Mouse (Mus musculus): ENCODE measurements at regions not wholly inside any gene's neighbourhood (a gene's known extent, or its start where the extent isn't known, plus 50 kb on each side); places are given as distances from the start of the nearest gene placed in this dataset.

GRCm38 (mm10) chr4:131261236-131261635 lies 317.1 kb downstream of the Matn1 start:
- no peak for DNase-seq (ENCODE audit: low read depth in 2 of 2, low spot score in 2 of 2)

- DNase-seq (ENCODE audit: low read depth in 2 of 2, low spot score in 2 of 2), result no peak
Observed at GRCm38 (mm10) chr4:131262909-131263308, 318.7 kb downstream of the Matn1 start.

DNA sequence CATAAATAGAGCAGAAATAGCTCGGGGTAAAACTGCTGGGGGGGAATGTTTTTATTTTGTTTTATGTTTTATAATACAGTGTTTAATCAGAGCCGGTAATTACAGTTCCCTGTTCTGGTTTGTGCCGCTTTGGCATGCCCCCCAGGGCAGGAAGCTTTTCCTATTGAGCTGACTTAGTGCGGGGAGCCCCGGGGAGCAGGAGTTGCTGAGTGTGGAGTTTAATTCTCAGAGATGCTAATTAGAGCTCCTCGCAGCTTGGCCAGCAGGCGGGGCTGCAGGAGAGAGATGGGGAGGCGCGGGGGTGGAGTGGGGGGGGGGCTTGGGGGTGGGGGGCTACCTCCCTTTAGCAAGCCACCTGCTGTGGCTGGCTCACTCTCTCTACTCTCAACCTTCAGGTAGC lies 322.6 kb downstream of the Matn1 start:
- no peak for DNase-seq (ENCODE audit: low read depth in 2 of 2, low spot score in 2 of 2)

- no peak for DNase-seq (ENCODE audit: low read depth in 2 of 2, low spot score in 2 of 2)
Observed at GRCm38 (mm10) chr4:131267760-131268159, 323.6 kb downstream of the Matn1 start.

DNA sequence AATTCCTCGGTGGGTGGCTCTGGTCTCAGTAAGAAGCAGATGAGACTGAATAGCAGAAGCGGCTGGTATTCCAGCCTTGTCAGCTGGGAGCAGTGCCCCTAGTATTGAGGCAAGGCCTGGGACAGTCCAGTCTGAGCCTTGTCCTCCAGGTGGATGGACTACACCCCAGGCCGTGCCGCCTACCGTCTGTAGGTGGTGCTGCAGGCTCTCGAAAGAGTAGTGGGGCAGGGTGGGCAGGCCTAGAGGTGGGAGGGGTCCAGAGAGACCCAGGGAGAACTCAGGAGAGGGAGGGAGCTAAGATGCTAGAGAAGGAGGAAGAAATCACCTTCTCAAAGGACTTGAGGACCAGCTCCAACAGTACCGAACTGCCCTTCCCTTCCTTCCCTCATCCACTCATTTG lies 326.0 kb downstream of the Matn1 start:
- no peak for DNase-seq (ENCODE audit: low read depth in 2 of 2, low spot score in 2 of 2)

- no peak for DNase-seq (ENCODE audit: low read depth in 2 of 2, low spot score in 2 of 2)
Observed at GRCm38 (mm10) chr4:131272060-131272459, 327.9 kb downstream of the Matn1 start.

- DNase-seq (ENCODE audit: low read depth in 2 of 2, low spot score in 2 of 2), result no peak
Observed at GRCm38 (mm10) chr4:131293560-131293959, 349.4 kb downstream of the Matn1 start.

DNA sequence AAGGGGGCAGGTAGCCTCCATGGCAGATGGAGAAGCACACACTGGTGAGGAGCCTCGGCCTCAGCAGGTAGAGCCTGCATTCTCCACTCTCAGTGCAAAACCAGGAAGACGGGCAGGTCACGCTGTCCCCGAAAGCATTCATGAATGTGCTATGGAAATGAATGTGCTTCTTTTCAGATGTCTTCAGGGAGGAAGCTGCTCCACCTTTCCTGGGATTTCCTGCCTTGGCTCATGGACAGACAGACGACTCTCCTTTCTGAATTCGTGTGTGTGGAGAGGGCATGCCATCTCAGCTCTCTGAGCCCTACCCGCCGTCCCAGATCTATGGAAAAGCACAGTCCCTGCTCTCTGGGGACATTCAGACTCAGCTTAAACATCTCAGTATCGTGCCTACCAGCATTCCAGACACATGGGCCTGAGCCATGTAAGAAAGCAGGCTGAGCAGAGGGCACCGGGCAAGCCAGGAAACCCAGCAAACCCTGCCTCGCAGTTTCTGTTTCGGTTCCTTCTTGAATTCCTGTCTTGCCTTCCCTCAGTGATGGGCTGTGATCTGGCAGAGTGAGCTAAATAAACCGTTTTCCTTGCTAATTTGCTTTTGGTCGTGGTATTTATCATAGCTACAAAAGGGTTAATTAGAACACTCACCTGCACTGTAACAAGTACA lies 354.0 kb downstream of the Matn1 start:
- DNase-seq (ENCODE audit: low read depth in 2 of 2, low spot score in 2 of 2), result no peak

DNA sequence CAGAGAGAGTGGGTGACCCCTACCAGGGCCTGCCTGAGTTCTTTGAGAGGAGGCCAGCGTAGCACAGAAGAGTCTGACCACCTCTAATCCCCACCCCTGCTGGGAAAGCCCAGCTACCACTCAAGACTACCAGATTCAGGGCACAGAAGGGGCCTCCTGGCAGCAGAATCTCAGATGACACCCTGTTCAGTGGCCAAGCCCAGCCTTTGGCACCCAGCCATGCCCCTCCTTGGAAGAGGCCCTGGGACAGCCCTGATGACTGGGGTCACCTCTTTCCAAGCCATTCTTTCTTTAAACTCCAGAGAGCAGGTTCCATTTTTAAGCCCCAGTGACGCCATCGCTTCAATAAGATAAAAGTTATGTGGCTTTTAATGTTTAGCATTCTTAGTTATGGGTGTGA lies 359.8 kb downstream of the Matn1 start:
- no peak for DNase-seq (ENCODE audit: low read depth in 2 of 2, low spot score in 2 of 2)

DNA sequence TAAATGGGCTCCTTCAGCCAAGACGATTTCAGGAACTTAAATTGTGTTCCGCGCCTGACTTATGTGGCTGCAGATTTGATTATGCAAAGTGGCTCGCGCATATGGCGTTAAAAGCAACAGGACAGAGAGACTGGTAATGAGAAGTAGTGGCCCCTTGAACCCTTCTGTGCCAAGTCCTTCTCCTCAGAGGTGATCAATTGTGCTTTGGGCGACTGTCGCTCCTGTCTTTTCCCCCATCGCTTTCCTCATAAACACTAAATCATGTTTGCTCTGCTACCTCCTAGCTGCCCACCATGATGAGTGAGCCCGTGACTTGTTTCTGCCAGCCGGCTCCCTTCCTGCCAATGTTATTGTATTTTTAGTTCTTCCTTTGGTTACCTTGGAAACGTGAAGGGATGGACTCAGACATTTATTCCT lies 360.2 kb downstream of the Matn1 start:
- DNase-seq (ENCODE audit: low read depth in 2 of 2, low spot score in 2 of 2), result no peak

DNA sequence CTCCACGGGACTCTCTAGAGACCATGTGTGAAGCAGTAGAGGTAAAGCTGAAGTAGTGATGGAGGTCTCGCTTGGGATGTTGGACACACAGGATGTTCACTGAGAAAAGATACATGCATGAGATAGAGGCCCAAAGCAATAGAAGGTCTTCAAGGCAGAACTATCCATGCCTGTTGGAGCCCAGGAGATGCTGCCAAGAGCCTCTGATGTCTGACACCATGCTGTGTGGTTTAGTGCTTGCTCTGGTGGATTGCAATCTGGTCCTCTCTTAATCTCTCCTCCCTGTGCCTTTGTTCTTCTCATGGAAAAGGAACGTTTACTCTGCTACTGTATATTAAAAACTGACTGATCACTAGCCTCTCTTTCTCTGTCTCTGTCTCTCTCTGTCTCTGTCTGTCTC lies 370.0 kb downstream of the Matn1 start:
- no peak for DNase-seq (ENCODE audit: low read depth in 2 of 2, low spot score in 2 of 2)

DNA sequence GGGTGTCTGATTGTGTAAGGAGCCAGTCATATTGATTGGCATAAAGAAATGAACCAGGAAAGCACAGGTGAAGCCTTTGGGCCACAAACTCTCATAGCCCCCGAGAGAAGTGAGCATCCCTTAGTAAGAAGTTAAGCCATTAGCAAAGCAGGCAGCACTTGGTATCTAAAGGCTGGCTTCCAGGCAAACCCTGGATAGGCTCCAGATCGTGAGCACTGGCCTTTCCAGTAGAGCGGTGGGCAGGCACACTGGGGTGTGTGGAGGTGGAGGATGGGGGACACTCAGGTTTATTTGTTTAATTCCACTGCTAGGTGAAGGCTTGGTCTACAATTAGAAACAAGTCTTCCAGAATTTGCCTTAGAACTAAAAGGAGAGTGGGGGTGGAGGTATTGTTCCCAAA lies 371.9 kb downstream of the Matn1 start:
- no peak for DNase-seq (ENCODE audit: low read depth in 2 of 2, low spot score in 2 of 2)

DNA sequence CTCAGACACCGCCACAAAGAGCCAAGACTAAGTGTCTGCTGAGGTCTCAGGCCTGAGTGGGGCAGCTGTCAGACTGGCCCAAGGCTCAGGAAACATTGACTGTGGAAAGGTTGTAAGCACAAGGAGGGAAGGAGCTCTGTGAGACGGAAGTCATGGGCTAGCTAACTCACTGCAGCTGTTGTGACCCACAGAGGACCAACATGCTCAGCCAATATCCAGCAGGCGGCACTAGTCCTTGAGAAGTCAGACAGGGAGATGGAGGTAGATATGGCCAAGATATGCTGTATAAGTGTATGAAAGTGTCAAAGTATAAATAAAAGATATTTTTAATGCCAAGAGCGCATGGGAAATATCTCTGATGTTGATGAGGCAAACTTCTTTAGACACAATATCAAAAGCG lies 378.1 kb downstream of the Matn1 start:
- no peak for DNase-seq (ENCODE audit: low read depth in 2 of 2, low spot score in 2 of 2)

GRCm38 (mm10) chr4:131324486-131324885 lies 380.3 kb downstream of the Matn1 start:
- DNase-seq (ENCODE audit: low read depth in 2 of 2, low spot score in 2 of 2), result no peak

DNA sequence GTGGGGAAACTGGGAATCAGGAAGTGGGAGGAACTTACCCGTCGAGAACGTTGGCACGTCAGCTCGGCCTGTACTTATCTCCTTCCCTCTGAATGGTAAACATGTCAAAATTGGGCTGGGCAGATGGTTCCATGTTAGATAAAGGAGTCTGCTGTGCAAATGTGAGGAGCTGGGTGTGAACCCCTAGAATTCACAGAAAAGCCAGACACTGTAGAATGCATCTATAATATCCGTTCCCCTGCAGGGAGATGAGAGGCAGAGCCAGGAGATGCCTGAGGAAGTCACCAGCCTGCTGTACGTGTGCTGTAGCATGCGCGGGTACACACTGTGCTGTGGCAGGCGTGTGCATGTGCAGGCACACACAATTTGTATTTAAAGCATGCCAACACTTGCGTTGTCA lies 381.0 kb downstream of the Matn1 start:
- DNase-seq (ENCODE audit: low read depth in 2 of 2, low spot score in 2 of 2), result no peak

DNA sequence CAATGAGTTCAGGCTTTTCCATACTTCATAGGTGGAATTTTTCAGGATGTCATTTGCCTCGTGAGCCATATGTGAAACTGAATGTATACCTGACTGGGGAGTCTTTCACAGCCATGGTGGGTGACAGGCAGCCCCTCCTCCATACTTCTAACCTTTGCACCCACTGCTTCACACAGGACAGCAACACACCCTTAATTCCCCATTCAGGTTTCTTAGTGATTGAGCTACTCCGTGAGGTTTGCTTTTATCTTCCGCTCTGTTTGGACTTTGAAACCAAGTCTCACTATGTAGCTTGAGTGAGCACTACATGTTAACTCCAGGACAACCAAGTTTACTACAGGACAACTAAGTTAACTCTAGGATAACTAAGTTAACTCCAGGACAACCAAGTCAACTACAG lies 381.4 kb downstream of the Matn1 start:
- no peak for DNase-seq (ENCODE audit: low read depth in 2 of 2, low spot score in 2 of 2)

DNA sequence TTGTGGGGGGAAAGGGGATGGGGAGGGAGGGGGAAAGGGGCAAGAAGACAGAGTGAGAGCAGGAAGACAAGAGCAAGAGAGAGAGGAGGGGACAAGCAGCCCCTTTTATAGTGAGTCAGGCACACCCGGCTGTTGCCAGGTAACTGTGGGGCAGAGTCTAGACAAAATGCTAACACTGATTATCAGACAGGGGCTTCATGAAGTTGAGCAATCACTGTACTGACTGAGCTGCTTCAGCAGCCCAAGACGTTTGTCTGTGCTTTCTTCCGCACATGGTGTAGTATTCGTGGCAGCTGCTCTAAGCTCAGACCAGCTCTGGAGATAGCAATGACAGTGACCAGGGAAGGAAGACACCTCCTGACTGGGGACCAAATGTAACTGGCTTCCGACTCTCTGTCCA lies 385.2 kb downstream of the Matn1 start:
- no peak for DNase-seq (ENCODE audit: low read depth in 2 of 2, low spot score in 2 of 2)

GRCm38 (mm10) chr4:131331646-131332045 lies 387.5 kb downstream of the Matn1 start:
- DNase-seq (ENCODE audit: low read depth in 2 of 2, low spot score in 2 of 2), result no peak

GRCm38 (mm10) chr4:131336801-131337200 lies 392.6 kb downstream of the Matn1 start:
- no peak for DNase-seq (ENCODE audit: low read depth in 2 of 2, low spot score in 2 of 2)

DNA sequence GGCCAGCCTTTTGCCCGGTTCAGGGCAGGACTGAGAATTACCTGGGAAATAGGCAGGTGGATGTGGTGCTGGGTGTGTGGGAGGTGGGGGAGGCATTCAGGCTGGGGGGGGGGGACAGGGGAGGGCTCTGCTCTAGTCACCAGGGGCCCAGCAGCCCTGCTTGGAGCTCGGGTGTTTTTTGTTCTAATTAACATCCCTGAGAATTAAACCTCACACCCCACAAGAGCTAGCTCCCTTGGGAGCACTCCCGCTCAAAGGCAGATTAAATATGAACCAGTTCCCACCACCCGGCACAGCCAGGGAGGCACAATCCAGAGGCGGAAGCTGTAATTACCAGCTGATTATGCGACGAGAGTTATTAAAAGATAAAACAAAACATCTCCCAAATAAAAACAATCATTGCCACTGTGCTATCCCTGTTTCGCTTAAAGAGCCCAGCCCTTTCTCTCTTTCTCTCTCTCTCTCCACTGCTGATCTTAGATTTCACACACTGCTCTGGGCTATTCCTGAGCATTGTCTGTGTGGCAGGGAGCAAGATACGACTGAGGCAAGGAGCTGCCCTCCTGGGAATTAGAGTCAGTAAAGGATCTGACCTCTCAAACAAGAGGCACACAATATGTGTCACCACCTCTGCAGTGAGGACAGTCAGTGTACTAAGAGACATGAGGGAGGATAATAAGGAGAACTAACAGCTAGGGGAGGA lies 397.0 kb downstream of the Matn1 start:
- no peak for DNase-seq (ENCODE audit: low read depth in 2 of 2, low spot score in 2 of 2)

DNA sequence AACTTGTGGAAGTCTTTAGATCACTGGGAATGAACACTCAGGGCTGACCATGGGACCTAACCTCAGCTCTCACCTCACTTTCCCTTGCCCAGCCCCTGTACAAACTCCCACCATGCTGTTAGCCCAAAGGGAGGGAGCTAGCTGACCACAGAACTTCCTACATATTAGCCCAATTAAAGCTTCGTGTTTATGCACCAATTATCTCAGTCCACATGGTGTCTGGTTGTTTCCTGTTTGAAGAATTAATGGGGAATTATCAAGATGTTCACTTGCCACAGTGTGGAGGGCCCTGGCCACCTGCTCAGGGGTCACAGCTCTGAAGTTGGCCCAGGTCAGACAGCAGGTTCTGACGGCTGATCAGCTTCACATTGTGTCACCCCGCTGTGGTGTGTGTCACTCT lies 402.5 kb downstream of the Matn1 start:
- DNase-seq (ENCODE audit: low read depth in 2 of 2, low spot score in 2 of 2), result no peak

- no peak for DNase-seq (ENCODE audit: low read depth in 2 of 2, low spot score in 2 of 2)
Observed at GRCm38 (mm10) chr4:131350268-131350667, 406.1 kb downstream of the Matn1 start.

- no peak for DNase-seq (ENCODE audit: low read depth in 2 of 2, low spot score in 2 of 2)
Observed at GRCm38 (mm10) chr4:131354908-131355307, 410.7 kb downstream of the Matn1 start.
